Mouse (Mus musculus): Measurements from ENCODE around the gene Fbxo41. TPM values are rescaled to one million over a fixed set of nuclear protein-coding genes. Genes with fewer than 3 reads are reported as not detected.

Gene Fbxo41
- polyA plus RNA-seq, 1 experiment from 2014 or later = not detected

DNA sequence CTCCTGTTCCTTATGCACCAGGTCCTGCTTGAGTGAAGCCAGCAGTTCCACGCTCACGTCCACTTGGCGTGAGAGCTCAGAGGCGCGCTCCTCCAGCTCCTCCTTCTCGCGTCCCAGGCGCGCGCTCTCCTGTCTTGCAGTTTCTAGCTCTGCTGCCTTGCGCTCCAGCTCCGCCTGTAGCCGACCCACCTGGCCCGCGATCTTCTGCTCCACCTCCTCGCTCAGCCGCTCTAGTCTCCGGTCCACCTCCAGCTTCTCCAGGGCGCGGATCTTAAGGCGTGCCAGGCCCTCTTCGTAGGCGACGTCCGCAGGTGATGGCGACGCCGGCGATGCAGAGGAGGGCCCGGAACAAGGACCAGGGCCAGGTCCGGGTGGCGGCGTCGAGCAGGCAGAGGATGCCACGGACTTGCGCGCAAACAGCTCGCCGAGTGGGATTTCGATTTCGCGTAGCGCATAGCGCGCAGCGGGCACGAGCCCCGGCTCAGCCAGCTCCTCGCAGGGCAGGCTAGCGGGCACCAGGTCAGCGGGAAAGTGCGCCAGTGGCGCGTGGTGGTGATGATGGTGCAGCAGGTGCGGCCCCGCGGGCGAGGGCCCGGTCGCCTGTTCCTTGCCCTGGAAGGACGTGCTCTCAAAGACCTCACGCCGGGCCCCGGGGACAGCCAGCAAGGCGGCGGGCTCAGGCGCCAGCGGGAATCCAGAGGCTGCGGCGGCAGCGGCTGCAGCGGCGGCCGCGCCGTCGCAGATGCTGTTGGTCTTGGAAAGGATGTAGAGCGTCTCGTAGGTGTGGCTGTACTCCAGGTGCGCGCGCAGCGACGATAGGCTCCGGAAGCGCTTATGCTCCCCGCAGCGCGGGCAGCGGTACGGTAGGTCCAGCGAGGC is 18.7 kb downstream of the Fbxo41 start:
- Histone ChIP-seq H3K4me2 (peak overlapping the region; percentile 56), H3K4me3 (ENCODE audit: low read depth, low read length) (peak overlapping the region; percentile 29), H3K27ac (ENCODE audit: low read depth, low read length) (no peak overlapping the region), H3K9ac (ENCODE audit: low read depth, low read length) (no peak overlapping the region), H3K4me1 (ENCODE audit: control insufficient read depth, insufficient read depth, low read length) (peaks cover 4% of the 10 kb centered on the region; the same call in 1 of the 2 replicates), H3K9me3 (replicated peaks; ENCODE audit: control insufficient read depth, low read length) (no peaks in the 10 kb centered on the region), H3K36me3 (ENCODE audit: control insufficient read depth, insufficient read depth, low read length) (no peaks in the 10 kb centered on the region), H3K27me3 (ENCODE audit: control insufficient read depth, insufficient read depth, low read length) (peaks cover 76% of the 10 kb centered on the region)
- ATAC-seq (replicated peaks; ENCODE audit: insufficient number of reproducible peaks, low FRiP score, low TSS enrichment) = no peak
- 4% methylated on average over 87 of the region's 92 CpGs for WGBS (ENCODE audit: insufficient replicate concordance)

DNA sequence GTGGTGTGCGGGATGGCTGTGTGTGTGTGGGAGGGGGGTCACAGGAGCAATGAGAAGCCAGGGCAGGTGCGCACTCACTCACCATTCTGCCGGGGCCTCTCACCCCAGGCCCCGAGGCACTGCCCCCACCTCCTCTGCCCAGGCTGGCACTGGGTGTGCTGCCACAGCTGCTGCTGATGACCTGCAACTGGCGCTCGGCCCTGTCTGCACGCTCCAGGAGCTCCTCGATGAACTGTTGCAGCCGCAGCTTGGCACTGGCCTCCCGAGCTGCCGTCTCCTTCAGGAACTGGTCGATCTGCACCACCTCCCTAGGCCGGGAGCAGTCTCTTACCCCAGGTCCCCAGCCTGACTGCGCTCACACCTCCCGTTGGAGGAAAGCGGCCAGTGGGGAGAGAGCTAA is 22.1 kb downstream of the Fbxo41 start:
- Histone ChIP-seq H3K27me3 (ENCODE audit: control insufficient read depth, insufficient read depth, low read length) (peaks cover 80% of the 10 kb centered on the region), H3K4me3 (ENCODE audit: low read depth, low read length) (no peak overlapping the region), H3K27ac (ENCODE audit: low read depth, low read length) (no peak overlapping the region), H3K4me2 (no peak overlapping the region), H3K9me3 (replicated peaks; ENCODE audit: control insufficient read depth, low read length) (no peaks in the 10 kb centered on the region), H3K4me1 (ENCODE audit: control insufficient read depth, insufficient read depth, low read length) (peaks cover 4% of the 10 kb centered on the region; the same call in 1 of the 2 replicates), H3K36me3 (ENCODE audit: control insufficient read depth, insufficient read depth, low read length) (no peaks in the 10 kb centered on the region), H3K9ac (ENCODE audit: low read depth, low read length) (no peak overlapping the region)
- 60% methylated on average over 16 of the region's 16 CpGs for WGBS (ENCODE audit: insufficient replicate concordance)
- no peak for ATAC-seq (replicated peaks; ENCODE audit: insufficient number of reproducible peaks, low FRiP score, low TSS enrichment)

DNA sequence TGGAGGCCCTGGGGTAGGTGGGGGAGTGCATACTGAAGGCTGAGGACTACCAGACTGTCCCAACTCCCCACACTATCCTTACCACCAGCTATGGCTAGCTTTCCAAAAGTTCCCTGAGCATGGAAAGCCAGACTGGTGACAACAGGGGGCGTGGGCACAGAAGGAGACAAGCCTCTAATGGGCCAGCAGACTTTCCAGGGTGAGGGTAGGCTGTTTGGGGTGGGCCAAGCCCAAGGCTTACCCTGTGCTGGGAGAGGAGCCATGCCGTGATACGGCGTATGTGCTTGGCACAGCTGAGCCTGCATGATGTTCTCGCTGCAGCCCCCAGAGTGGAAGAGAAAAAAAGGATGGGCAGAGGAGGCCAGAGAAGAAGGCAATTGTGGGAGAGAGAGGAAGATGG is 22.8 kb downstream of the Fbxo41 start:
- no peak overlapping the region for H3K4me2 ChIP-seq
- no peak overlapping the region for H3K4me3 ChIP-seq (ENCODE audit: low read depth, low read length)
- no peak for ATAC-seq (replicated peaks; ENCODE audit: insufficient number of reproducible peaks, low FRiP score, low TSS enrichment)
- no peak overlapping the region for H3K9ac ChIP-seq (ENCODE audit: low read depth, low read length)
- WGBS (ENCODE audit: insufficient replicate concordance) = 66% methylated on average over 5 of the region's 5 CpGs
- H3K36me3 ChIP-seq (ENCODE audit: control insufficient read depth, insufficient read depth, low read length) = no peaks in the 10 kb centered on the region
- peaks cover 73% of the 10 kb centered on the region for H3K27me3 ChIP-seq (ENCODE audit: control insufficient read depth, insufficient read depth, low read length)
- peaks cover 4% of the 10 kb centered on the region; the same call in 1 of the 2 replicates for H3K4me1 ChIP-seq (ENCODE audit: control insufficient read depth, insufficient read depth, low read length)
- H3K9me3 ChIP-seq (replicated peaks; ENCODE audit: control insufficient read depth, low read length) = no peaks in the 10 kb centered on the region
- H3K27ac ChIP-seq (ENCODE audit: low read depth, low read length) = no peak overlapping the region

DNA sequence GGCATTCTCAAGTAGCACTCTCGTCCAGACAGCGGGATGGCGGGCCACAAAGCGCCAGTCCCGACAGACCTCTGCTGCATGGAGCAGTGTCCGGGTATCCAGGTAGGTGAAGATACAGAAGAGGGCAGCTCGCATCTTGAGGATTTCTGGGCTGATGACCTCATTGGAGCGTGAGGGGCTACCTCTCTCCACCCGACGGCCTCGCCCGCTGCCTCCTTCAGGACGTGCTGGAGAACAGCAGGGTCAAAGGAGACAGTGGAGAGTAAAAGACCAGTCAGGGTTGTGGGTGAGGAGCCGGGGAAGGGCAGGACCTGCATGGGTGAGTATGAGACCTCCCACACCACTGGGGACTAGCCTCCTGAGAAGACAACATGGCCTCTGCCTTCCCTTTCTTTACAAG is 24.4 kb downstream of the Fbxo41 start:
- WGBS (ENCODE audit: insufficient replicate concordance) = 28% methylated on average over 14 of the region's 14 CpGs
- H3K36me3 ChIP-seq (ENCODE audit: control insufficient read depth, insufficient read depth, low read length) = no peaks in the 10 kb centered on the region
- ATAC-seq (replicated peaks; ENCODE audit: insufficient number of reproducible peaks, low FRiP score, low TSS enrichment) = no peak
- H3K27ac ChIP-seq (ENCODE audit: low read depth, low read length) = no peak overlapping the region
- no peak overlapping the region for H3K9ac ChIP-seq (ENCODE audit: low read depth, low read length)
- no peak overlapping the region for H3K4me3 ChIP-seq (ENCODE audit: low read depth, low read length)
- peaks cover 60% of the 10 kb centered on the region for H3K27me3 ChIP-seq (ENCODE audit: control insufficient read depth, insufficient read depth, low read length)
- H3K9me3 ChIP-seq (replicated peaks; ENCODE audit: control insufficient read depth, low read length) = no peaks in the 10 kb centered on the region
- H3K4me1 ChIP-seq (ENCODE audit: control insufficient read depth, insufficient read depth, low read length) = no peaks in the 10 kb centered on the region
- H3K4me2 ChIP-seq = no peak overlapping the region

DNA sequence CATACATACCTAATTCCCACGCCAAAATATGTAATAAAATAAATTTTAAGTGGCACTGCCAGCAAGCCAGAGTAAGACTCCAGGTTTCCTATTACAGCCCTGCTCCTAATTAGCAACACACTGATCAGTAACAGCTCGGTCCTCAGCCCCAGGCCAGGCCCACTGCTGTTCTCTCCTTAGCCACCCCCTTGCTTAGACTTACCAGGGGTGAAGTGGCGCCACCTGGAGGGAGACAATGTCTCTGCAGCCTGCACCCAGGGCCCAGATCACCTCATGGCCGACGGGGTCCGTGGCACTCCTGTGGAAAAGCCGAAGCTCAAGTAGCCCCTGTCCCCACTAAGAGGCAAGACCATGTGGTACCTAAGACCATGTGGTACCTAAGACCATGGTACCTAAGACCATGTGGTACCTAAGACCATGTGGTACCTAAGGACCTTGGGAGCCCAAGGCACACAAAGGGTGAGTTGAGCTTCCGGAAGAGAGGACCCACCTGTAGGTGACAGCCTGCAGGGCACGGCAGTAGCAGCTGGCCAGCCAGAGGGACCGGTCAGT is 25.4 kb downstream of the Fbxo41 start:
- H3K27me3 ChIP-seq (ENCODE audit: control insufficient read depth, insufficient read depth, low read length) = peaks cover 62% of the 10 kb centered on the region

DNA sequence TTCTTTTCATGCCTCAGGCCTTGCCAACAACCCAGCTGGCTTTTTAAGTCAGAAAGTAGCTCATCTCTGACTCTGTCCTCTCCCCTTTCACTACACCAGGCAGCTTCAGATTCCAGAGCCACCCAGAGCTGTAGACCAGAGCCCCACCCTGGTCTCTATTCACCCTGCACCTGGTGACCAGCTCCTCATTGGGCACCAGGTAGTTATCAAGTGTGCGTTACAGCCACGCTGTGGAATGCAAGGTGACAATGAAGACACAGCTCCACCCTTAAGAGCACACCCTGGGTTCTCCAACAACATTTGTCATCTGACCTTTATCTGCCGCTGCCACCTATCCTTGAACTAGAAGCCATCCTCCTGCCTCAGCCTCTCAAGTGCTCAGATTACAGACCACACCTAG is 27.2 kb downstream of the Fbxo41 start:
- no peak for ATAC-seq (replicated peaks; ENCODE audit: insufficient number of reproducible peaks, low FRiP score, low TSS enrichment)
- 65% methylated on average over 3 of the region's 3 CpGs for WGBS (ENCODE audit: insufficient replicate concordance)
- no peak overlapping the region for H3K4me2 ChIP-seq
- no peak overlapping the region for H3K4me3 ChIP-seq (ENCODE audit: low read depth, low read length)
- H3K27me3 ChIP-seq (ENCODE audit: control insufficient read depth, insufficient read depth, low read length) = peaks cover 46% of the 10 kb centered on the region
- no peak overlapping the region for H3K9ac ChIP-seq (ENCODE audit: low read depth, low read length)
- H3K9me3 ChIP-seq (replicated peaks; ENCODE audit: control insufficient read depth, low read length) = no peaks in the 10 kb centered on the region
- H3K27ac ChIP-seq (ENCODE audit: low read depth, low read length) = no peak overlapping the region
- no peaks in the 10 kb centered on the region for H3K36me3 ChIP-seq (ENCODE audit: control insufficient read depth, insufficient read depth, low read length)
- no peaks in the 10 kb centered on the region for H3K4me1 ChIP-seq (ENCODE audit: control insufficient read depth, insufficient read depth, low read length)

More for the DNA sequence above, 25.4 kb downstream of the Fbxo41 start:
- Histone ChIP-seq H3K9me3 (replicated peaks; ENCODE audit: control insufficient read depth, low read length) (no peaks in the 10 kb centered on the region), H3K9ac (ENCODE audit: low read depth, low read length) (no peak overlapping the region), H3K27ac (ENCODE audit: low read depth, low read length) (no peak overlapping the region), H3K36me3 (ENCODE audit: control insufficient read depth, insufficient read depth, low read length) (no peaks in the 10 kb centered on the region), H3K4me3 (ENCODE audit: low read depth, low read length) (no peak overlapping the region), H3K4me1 (ENCODE audit: control insufficient read depth, insufficient read depth, low read length) (no peaks in the 10 kb centered on the region), H3K4me2 (no peak overlapping the region)
- 29% methylated on average over 10 of the region's 10 CpGs for WGBS (ENCODE audit: insufficient replicate concordance)
- no peak for ATAC-seq (replicated peaks; ENCODE audit: insufficient number of reproducible peaks, low FRiP score, low TSS enrichment)

DNA sequence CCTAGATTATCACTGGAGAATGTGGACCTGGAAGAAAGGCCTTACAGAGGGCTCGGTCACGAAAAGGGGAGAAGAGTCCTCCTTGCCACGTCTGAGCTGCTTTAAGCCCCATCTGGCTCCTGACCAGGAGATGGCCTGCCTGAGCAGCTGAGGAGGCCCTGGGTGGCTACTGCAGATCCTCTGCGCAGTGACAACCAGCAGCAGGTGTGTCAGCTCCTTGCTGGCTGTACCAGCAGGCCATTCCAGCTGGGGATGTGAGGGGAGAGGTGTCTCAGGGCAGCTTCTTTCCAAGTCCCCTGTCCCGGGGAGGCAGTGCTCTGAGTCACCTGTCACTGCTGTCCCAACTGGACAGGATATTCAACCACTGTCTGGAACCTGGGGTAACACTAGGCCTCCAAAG is 30.3 kb downstream of the Fbxo41 start:
- Histone ChIP-seq H3K27ac (ENCODE audit: low read depth, low read length) (no peak overlapping the region), H3K4me1 (ENCODE audit: control insufficient read depth, insufficient read depth, low read length) (no peaks in the 10 kb centered on the region), H3K4me3 (ENCODE audit: low read depth, low read length) (no peak overlapping the region), H3K36me3 (ENCODE audit: control insufficient read depth, insufficient read depth, low read length) (peaks cover 6% of the 10 kb centered on the region; the same call in 1 of the 2 replicates), H3K9ac (ENCODE audit: low read depth, low read length) (no peak overlapping the region), H3K9me3 (replicated peaks; ENCODE audit: control insufficient read depth, low read length) (no peaks in the 10 kb centered on the region), H3K27me3 (ENCODE audit: control insufficient read depth, insufficient read depth, low read length) (peaks cover 15% of the 10 kb centered on the region), H3K4me2 (no peak overlapping the region)
- 47% methylated on average over 5 of the region's 5 CpGs for WGBS (ENCODE audit: insufficient replicate concordance)
- ATAC-seq (replicated peaks; ENCODE audit: insufficient number of reproducible peaks, low FRiP score, low TSS enrichment) = no peak

DNA sequence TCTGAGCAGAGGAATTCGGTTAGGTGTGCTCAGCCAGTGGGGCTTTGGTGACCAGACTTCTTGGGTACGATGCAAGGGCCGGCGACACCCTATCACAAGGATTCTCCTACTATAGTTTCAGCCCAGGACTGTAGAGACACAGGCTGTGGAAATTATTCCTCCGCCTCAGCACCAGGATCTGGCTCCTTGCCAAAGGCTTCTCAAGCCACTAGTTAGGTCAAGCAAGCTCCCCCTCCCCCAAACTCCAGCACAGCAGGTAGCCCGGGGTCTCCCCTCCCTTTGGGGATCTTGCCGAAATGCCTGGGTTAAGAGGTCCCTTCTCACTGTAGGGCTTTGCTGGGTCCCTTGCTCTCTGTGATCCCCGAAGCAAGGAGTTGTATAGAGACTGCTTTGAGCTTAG is 30.8 kb downstream of the Fbxo41 start:
- Histone ChIP-seq H3K36me3 (ENCODE audit: control insufficient read depth, insufficient read depth, low read length) (peaks cover 11% of the 10 kb centered on the region; the same call in 1 of the 2 replicates), H3K4me3 (ENCODE audit: low read depth, low read length) (no peak overlapping the region), H3K9ac (ENCODE audit: low read depth, low read length) (no peak overlapping the region), H3K4me2 (no peak overlapping the region), H3K4me1 (ENCODE audit: control insufficient read depth, insufficient read depth, low read length) (no peaks in the 10 kb centered on the region), H3K27ac (ENCODE audit: low read depth, low read length) (no peak overlapping the region), H3K9me3 (replicated peaks; ENCODE audit: control insufficient read depth, low read length) (no peaks in the 10 kb centered on the region), H3K27me3 (ENCODE audit: control insufficient read depth, insufficient read depth, low read length) (peaks cover 13% of the 10 kb centered on the region)
- WGBS (ENCODE audit: insufficient replicate concordance) = 58% methylated on average over 8 of the region's 8 CpGs
- no peak for ATAC-seq (replicated peaks; ENCODE audit: insufficient number of reproducible peaks, low FRiP score, low TSS enrichment)

Measured in heart, embryonic 11.5 days (tissue).